Mouse (Mus musculus) T-cell, adult 66 days (primary cell): Measurements from ENCODE around the gene Galp. TPM values are rescaled to one million over a fixed set of nuclear protein-coding genes. Genes with fewer than 3 reads are reported as not detected.

Source experiments
- total RNA-seq, 2 experiments: library from RNA; stranded (reverse); gene quantifications; 3 replicates in 1 of 2; 4 replicates in 1 of 2; pipeline ENCODE4 v1.2.4; 2023

Gene Galp
- not detected for total RNA-seq

GRCm38 (mm10) chr7:6196790-6197189 lies at the start of gene Galp:
Gene Galp, plus strand, starts transcription at chr7:6197090.

DNA sequence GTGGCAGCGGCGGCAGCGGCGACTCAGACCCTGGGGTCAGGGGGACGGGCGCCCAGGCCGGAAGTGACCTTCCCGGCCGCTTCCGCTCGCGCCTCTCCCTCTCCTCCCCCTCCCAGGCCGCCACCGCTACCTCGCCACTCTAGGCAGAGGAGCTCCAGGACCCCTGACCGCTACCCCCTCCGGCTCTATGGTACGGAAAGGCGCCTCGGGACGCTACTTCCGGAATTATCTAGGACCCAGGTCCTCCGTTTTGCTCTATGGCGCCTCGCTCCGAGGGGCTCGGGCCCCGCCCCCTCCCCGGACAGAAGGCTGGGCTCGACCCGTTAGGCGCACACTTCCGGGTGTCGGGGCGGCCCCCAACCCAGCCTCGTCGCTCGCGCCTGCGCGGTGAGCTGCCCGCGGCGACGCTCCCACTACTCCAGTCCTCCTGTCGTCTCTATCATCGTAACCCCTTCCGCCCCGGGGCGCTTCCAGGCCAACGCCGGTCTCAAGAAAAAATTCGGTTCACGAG lies 40.9 kb upstream of the Galp start, which contains the start of gene Zfp787:
TSS of gene Zfp787 (minus strand) at position 97 of the 511 bp plus-strand sequence.

DNA sequence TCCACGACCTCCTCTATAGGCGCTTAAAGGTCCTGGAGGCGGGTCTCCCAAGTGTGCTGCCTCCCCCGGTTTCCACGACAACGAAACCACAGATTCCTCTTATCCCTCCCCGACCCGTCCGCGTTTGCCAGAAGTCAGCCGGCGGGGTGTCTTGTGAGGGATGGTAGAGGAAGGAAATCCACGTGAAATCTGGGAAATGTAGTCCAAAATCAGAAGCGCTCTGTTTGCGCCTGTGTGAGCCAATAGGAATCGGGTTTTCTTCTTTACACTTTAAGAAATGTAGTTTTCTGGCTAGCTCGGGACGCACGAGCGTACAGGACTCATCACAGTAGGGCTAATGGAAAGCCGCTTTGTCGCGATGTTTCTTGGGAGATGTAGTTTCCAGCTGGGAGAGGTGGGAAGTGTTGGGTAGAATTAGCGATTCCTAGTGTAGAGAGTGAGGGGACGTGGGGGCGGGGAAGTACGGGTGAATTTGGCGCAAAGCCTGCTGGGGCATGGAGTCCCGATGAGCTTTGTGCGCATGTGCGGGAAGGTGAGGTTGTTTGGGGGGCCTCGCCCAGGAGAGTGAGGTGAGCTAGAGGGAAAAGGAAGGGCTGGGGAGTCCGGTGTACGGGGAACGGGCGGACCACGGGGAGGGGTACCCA lies 24.8 kb upstream of the Galp start, which contains the start of gene Zfp444:
TSS of gene Zfp444 (plus strand) at position 221 of the 644 bp plus-strand sequence.

GRCm38 (mm10) chr7:6221978-6222377 lies 25.1 kb downstream of the Galp start, which contains the start of gene Zscan5b:
Gene Zscan5b, plus strand, starts transcription at chr7:6222278.

GRCm38 (mm10) chr7:6252410-6252809 lies 55.5 kb downstream of the Galp start, which contains the start of gene Epp13:
Gene Epp13, plus strand, starts transcription at chr7:6252710.

Other genes with a start within 250 kb of the Galp start
- not detected for gene Vmn1r65, start 186.1 kb upstream of the Galp start, total RNA-seq
- gene Nlrp4c, start 151.9 kb upstream of the Galp start, total RNA-seq, result not detected
- gene Zfp787, start 41.1 kb upstream of the Galp start, total RNA-seq, result 10 to 100 TPM; 26.3 to 35.3 TPM
- 10 to 100 TPM; 29.4 to 32.8 TPM for gene Zfp444, start 24.9 kb upstream of the Galp start, total RNA-seq
- gene Zscan5b, start 25.2 kb downstream of the Galp start, total RNA-seq, result not detected
- gene Epp13, start 55.6 kb downstream of the Galp start, total RNA-seq, result not detected
- 1 to 10 TPM; 6.7 TPM for gene Zfp667, start 89.5 kb downstream of the Galp start, total RNA-seq
- 1 to 10 TPM; 2.0 to 2.7 TPM for gene Zfp583, start 134.2 kb downstream of the Galp start, total RNA-seq
- under 1 TPM; 0.50 to 0.55 TPM for gene Gm3854, start 146.7 kb downstream of the Galp start, total RNA-seq
- gene Zfp78, start 166.2 kb downstream of the Galp start, total RNA-seq, result 1 to 10 TPM; 2.2 to 3.1 TPM
- gene Zfp28, start 186.2 kb downstream of the Galp start, total RNA-seq, result 1 to 10 TPM; 5.5 to 7.0 TPM
- gene Smim17, start 201.6 kb downstream of the Galp start, total RNA-seq, result not detected
- gene Gm20715, start 213.2 kb downstream of the Galp start, total RNA-seq, result under 1 TPM; 0.15 to 0.18 TPM
- gene Olfr1344, start 241.6 kb downstream of the Galp start, total RNA-seq, result not detected